Mouse (Mus musculus) splenic B cell, adult 2 months (primary cell): ENCODE results near the gene Sema6d.

ENCODE experiments used
- DNase-seq: peaks from one replicate; pipeline ENCODE4 v3.0.0-alpha.2; 2011; ENCODE audit warnings: low read depth, low spot score
- H3K27me3 ChIP-seq: 2 replicates; pipeline ENCODE4 v1.6.1; 2012; ENCODE audit warnings: mild to moderate bottlenecking, low read length, moderate library complexity, mixed read lengths; ENCODE audit not compliant: control insufficient read depth, poor library complexity, insufficient read depth, severe bottlenecking
- H3K36me3 ChIP-seq: 2 replicates; pipeline ENCODE4 v1.6.1; 2012; ENCODE audit warnings: mild to moderate bottlenecking, low read length, moderate library complexity, mixed read lengths; ENCODE audit not compliant: control insufficient read depth, poor library complexity, insufficient read depth, severe bottlenecking

Sema6d gene

DNA sequence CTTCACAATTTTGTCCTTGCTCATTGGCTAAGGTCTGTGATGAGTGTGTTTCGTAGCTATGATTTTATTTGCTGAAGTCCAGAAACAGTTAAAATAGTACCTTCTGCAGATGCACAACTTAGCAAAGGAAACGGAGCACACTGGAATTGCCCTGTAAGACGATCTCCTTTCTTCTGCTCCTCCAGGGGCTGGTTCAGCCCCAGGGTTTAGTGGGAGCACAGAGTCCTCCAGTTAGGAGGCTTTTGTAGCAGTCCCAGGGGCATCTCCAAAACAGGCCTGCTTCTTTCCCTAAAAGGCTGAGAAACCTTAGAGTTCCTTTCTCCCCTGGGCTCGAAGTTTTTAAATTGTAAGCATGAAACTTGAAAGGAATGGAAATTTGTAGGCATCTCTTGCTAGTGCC is 616.0 kb downstream of the Sema6d start:
- no peak for DNase-seq
- H3K27me3 ChIP-seq, result no peaks in the 10 kb centered on the region

GRCm38 (mm10) chr2:124706896-124707295 is 617.1 kb downstream of the Sema6d start:
- no peak for DNase-seq
- H3K36me3 ChIP-seq, result no peaks in the 10 kb centered on the region
- no peaks in the 10 kb centered on the region for H3K27me3 ChIP-seq

More for the DNA sequence above, 616.0 kb downstream of the Sema6d start:
- H3K36me3 ChIP-seq, result no peaks in the 10 kb centered on the region
